ENCODE assay signal across 11 mouse cellular contexts in the genomic region with DNA sequence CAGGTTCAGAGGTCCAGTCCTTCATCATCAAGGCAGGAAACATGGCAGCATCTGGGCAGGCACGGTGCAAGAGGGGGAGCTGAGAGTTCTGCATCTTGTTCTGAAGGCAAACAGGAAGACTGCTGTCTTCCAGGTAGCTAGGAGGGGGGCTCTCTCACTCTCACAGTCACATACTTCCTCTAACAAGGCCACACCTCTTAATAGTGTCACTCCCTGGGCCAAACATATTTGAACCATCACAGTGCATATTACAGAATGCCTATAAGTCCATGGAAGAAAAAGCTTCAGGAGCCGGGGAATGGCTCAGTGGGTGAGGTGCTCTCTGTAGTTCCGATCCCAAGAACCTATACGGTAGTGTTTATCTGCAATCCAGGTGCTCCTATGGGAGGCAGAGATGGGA. TPM values are rescaled to one million over a fixed set of nuclear protein-coding genes. Genes with fewer than 3 reads are reported as not detected.
DNase-seq lines count a peak whose midpoint lies in the region; ATAC-seq and TF ChIP-seq lines count a peak whose summit lies in the region.
"Had no signal": no experiment of that assay in that cellular context is flagged by ENCODE, and none has a peak within 500 bp of the region (broad histone marks: within the 10 kb centered on the region; RNA-seq: fewer than 3 reads in every experiment).

No protein-coding gene starts in this region.

- no peaks in the 10 kb centered on the region for H3K27me3 ChIP-seq in hindbrain, postnatal 0 days (ENCODE audit: insufficient read depth, low read length)
- no peaks in the 10 kb centered on the region for H3K27me3 ChIP-seq in hindbrain, embryonic 16.5 days (replicated peaks; ENCODE audit: control insufficient read depth, insufficient read depth, low read length)
- H3K27me3 ChIP-seq: CH12.LX had no signal

- DNase-seq in hindbrain, postnatal 0 days (ENCODE audit: low spot score): no peak
- DNase-seq in A20 (ENCODE audit: low read depth, low spot score): peak; percentile 38
- peak; percentile 49 for DNase-seq in T-cell, adult 2 months (ENCODE audit: low spot score)
- peak; percentile 58 for DNase-seq in induced T-regulatory cell, adult 2 months (ENCODE audit: low read depth)
- DNase-seq in left cerebral cortex, adult 11 months (ENCODE audit: low spot score): no peak
- no peak for DNase-seq in gastrocnemius, adult 8-10 months (ENCODE audit: low spot score in 2 of 2)
- no peak for DNase-seq in left cerebral cortex, adult 8-10 months (ENCODE audit: low spot score in 2 of 2)
- DNase-seq: cerebellum, adult 18-20 months had no signal

- no peak for ATAC-seq in hindbrain, postnatal 0 days
- ATAC-seq in hindbrain, embryonic 16.5 days: no peak

- no peak overlapping the region for H3K27ac ChIP-seq in hindbrain, postnatal 0 days
- no peak overlapping the region for H3K27ac ChIP-seq in hindbrain, embryonic 16.5 days (ENCODE audit: low read depth, low read length)

- H3K4me1 ChIP-seq in hindbrain, postnatal 0 days (ENCODE audit: insufficient read depth, low read length): 0 out of 2 replicates have a peak, but pooled peaks cover 9% of the 10 kb centered on the region
- H3K4me1 ChIP-seq in hindbrain, embryonic 16.5 days (ENCODE audit: control insufficient read depth, insufficient read depth, low read depth, low read length): peaks cover 7% of the 10 kb centered on the region

- no peak for TF ChIP-seq CTCF in hindbrain, postnatal 0 days (IDR thresholded peaks at IDR 0.05; ENCODE audit: low read depth)

- H3K4me2 ChIP-seq in hindbrain, postnatal 0 days (ENCODE audit: low read depth, low read length): peak overlapping the region; percentile 38; the same call in 1 of the 2 replicates
- H3K4me2 ChIP-seq in hindbrain, embryonic 16.5 days (ENCODE audit: low read length): no peak overlapping the region

- 79% methylated on average over 4 of the region's 4 CpGs for WGBS in hindbrain, postnatal 0 days
- 90% methylated on average over 4 of the region's 4 CpGs for WGBS in hindbrain, embryonic 16.5 days

- H3K9ac ChIP-seq in hindbrain, postnatal 0 days (replicated peaks; ENCODE audit: low read length): no peak overlapping the region
- no peak overlapping the region for H3K9ac ChIP-seq in hindbrain, embryonic 16.5 days (ENCODE audit: low read depth, low read length)

- no peak overlapping the region for H3K4me3 ChIP-seq in hindbrain, postnatal 0 days (ENCODE audit: low read length)
- no peak overlapping the region for H3K4me3 ChIP-seq in hindbrain, embryonic 16.5 days (ENCODE audit: low read length)
- H3K4me3 ChIP-seq: myocyte had no signal

- no peaks in the 10 kb centered on the region for H3K9me3 ChIP-seq in hindbrain, postnatal 0 days (ENCODE audit: low read length)
- no peaks in the 10 kb centered on the region for H3K9me3 ChIP-seq in hindbrain, embryonic 16.5 days (ENCODE audit: control insufficient read depth, low read length)

- H3K36me3 ChIP-seq in hindbrain, postnatal 0 days (ENCODE audit: insufficient read depth, low read length): no peaks in the 10 kb centered on the region
- H3K36me3 ChIP-seq in hindbrain, embryonic 16.5 days (ENCODE audit: control insufficient read depth, insufficient read depth, low read length): no peaks in the 10 kb centered on the region

RNA-seq across cellular contexts. Expression of a gene that starts 3.5 kb away (rescaled TPM):
- 22.9 and 24.3 TPM in 2 replicates for total RNA-seq in hindbrain, postnatal 0 days (2014; rRNA removed)
- polyA plus RNA-seq in hindbrain, postnatal 0 days (2015; fragmentation: Nextera tagmentation; extraction: Ambion mirVana): 7.6 and 8.2 TPM in 2 replicates
- polyA plus RNA-seq in hindbrain, embryonic 16.5 days (2015; fragmentation: Nextera tagmentation; extraction: Ambion mirVana): 11.1 and 11.2 TPM in 2 replicates
- total RNA-seq in gastrocnemius, adult 8-10 months (2022): 1 to 10 TPM; 6.1 to 9.7 (median 7.3) TPM
- 100 to 1,000 TPM; 245 to 307 (median 281) TPM for total RNA-seq in left cerebral cortex, adult 8-10 months (2022)

Comparison
In these comparisons a context has a peak if more than half of its experiments do, and no peak if none do; other contexts are left out.
1. DNase-seq: peak in A20 (single experiment), T-cell, adult 2 months (single experiment) and induced T-regulatory cell, adult 2 months (single experiment); none in hindbrain, postnatal 0 days (single experiment), left cerebral cortex, adult 11 months (single experiment), gastrocnemius, adult 8-10 months (0 of 2) and left cerebral cortex, adult 8-10 months (0 of 2).